Mouse (Mus musculus) testis, postnatal 10 days (tissue): ENCODE measurements at regions not wholly inside any gene's neighbourhood (a gene's known extent, or its start where the extent isn't known, plus 50 kb on each side); places are given as distances from the start of the nearest gene placed in this dataset.
"Not testable (repeated sequence)": the region's sequence is repeated elsewhere in the genome, so short reads cannot be mapped to it uniquely, and the experiment has no call there.

Source experiments
- DNase-seq: peaks from one replicate; pipeline ENCODE4 v3.0.0; 2021; ENCODE audit warnings: low spot score

DNA sequence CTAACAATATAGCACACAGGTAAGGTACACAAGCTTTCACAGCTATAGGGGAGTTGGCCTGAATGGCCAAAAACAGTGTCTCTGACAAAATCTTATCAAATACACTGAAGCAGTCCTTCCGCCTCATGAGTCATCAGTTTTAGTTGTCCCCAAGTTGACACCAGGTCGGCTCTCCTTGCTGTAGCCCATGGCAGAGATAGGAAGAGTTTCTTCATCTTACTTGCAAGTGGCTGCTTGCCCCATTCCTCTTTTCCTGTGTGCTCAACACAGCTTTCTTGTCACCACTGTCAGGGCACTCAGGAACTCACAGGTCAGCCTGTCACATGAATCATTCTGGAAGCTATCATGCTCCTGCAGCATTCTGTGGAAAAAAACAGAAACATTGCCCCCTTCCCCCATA lies 77.1 kb downstream of the Olfr721-ps1 start:
- not testable (repeated sequence) for DNase-seq

GRCm38 (mm10) chr14:14481840-14482239 lies 80.7 kb downstream of the Olfr721-ps1 start:
- peak; percentile 53 for DNase-seq

GRCm38 (mm10) chr14:14486356-14486755 lies 85.3 kb downstream of the Olfr721-ps1 start:
- DNase-seq: no peak

DNA sequence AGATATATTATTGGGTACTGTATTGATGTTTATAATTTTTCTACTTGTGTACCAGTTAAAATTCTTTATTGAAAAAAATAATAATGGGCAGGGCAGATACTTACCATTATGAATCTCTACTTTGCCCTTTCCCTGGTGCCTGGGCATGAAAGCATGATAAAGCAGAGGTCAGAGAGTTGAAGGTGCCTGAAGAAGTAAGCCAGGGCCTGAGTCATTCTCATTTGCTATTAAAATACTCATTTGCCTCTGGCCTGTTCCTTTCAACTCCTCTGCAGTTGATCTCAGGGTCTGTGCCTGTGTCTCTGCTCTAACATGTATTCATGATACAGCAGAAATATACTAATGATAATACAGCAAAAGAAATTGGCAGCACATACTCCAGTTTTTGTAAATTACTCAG lies 89.4 kb downstream of the Olfr721-ps1 start:
- no peak for DNase-seq

DNA sequence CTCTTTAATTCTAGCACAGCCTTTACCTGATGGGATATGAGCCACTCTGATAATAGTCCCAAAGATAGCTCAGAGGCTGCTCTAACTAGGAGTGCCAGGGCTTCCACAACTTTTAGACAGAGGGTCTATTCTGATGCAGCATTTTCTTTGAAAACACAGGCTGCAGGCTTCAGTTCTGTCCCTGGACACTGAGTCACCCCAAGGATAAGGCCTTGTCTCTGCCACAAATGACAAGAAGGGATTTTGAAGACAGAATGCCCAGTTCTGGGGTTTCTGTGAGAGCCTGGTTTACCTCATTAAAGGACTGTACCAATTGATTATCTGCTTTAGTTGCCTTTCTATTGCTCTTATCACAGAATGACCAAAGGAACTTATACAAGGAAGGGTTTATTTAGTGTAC lies 90.9 kb downstream of the Olfr721-ps1 start:
- DNase-seq: no peak

DNA sequence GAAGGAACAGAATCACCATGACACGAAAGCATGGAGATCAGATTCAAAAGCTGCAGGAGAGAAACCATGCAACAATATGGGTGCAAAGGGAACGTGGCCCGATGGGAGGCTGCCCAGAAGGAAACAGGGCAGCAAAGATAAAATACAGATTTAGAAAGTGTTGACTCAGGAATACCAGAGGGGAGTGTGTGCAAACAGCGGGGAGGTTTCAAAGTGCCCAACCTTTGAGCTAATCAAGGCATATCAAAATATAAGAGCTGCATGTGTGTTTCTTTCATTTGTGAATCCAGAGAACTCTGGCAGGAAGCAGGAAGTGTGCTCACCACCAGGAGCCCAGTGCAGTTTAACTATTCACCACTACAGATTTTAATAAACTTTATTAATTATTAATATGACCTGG lies 110.8 kb downstream of the Olfr721-ps1 start:
- DNase-seq: no peak

GRCm38 (mm10) chr14:14513056-14513455 lies 112.0 kb downstream of the Olfr721-ps1 start:
- DNase-seq: no peak

- DNase-seq: no peak
Measured at GRCm38 (mm10) chr14:14513498-14513897, 112.4 kb downstream of the Olfr721-ps1 start.

DNA sequence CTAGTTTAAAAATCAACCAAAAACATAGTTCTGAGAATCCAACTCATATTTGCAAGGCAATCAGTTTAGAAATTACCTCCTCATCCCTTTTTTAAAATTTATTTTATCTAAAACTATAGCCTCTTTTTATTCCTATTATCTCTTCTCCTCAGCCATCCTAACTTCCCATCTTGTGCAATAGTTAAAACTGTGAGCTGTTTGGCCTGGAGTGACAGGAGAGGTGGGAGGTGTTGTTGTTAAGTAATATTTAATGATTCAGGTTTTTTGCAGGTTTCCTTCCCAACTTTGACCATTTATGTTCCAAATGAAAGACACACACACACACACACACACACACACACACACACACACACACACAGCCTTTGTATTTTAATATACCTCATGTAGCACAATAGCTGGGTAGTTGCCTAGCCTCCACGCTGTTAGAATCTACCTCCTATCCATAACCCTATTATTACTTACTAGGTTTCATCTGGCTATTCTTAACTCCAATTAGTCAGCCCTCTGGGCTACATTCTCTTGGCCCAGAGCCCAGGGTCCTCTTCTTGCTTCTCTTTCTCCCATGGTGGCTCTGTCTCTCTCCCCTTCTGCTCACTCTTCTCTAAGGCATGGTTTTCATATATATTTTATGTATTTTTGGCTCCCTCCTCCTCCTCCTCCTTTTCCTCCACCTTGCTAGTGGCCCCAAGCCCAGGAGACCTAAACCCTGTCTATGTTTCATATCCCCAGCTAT lies 113.5 kb downstream of the Olfr721-ps1 start:
- DNase-seq: no peak

DNA sequence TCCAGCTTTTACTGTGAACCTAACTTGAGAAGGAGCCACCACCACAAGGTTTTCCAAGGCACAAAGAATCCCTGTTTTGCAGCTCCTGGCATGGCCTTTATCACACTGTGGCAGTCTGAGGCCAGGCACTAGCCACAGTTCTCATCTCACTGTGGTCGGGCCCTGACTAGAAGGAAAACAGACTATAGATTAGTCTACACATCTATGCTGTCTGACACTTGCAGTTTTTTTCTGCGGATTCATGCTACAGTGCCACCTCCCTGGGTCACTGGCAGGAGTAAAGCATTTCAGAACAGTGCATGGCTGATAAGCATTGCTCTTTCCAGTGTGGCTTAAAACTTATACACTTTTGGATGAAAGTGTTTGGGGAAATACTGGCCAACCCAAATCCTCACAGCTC lies 114.3 kb downstream of the Olfr721-ps1 start:
- DNase-seq: no peak

DNA sequence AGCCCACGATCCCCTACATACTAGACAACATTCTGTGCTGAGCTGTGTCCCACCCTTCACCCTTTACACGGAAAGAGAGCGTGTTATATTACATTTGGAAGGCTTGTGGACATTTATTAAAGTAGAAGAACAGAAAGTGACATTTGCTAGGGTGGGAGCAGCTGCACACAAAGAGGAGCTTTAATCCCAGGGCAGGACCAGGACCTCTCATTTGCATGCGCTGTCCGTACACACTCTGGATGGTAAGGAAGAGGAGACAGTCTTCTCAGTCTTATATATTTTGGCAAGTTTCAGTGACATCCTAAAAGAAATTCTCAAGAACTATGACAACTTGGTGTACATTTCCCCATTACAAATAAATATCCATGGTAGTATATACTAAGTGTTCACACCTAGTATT lies 114.8 kb downstream of the Olfr721-ps1 start:
- DNase-seq: no peak

DNA sequence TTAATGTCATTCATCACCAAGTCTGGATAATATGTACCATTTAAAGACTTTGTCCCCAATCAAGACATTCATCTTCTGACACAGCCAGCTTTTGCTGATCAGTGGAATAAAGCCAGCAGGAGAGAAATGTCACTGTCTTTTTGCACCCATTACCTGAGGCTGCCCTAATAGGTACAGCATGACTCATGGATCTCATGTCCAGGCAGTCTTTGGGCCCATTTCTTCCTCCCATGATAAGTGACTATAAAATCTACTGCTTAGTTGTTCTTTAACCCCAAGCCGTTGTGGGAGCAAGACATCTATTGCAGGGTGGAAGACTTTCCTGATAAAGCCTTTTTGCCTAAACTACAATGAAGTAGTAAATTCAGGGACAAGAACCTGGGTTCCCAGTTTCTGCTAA lies 116.9 kb downstream of the Olfr721-ps1 start:
- DNase-seq: no peak

DNA sequence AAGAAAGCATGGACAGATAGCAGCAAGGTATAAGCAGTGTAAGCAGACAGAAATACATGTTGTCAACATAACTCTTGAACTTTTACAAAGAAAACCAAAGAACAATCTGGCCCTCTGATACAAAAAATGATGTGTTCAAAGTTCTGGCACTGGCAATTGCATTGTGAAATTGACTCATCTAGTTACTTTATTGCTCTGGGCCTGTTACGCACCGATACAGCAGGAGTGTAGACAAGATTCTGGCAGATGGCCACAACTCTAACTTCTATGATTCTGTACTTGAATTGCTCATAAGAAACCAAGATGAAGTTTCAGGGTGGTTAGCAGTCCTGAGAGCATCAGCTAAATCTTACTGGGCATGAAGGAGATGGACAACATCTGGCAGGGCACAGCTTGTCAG lies 117.7 kb downstream of the Olfr721-ps1 start:
- no peak for DNase-seq

GRCm38 (mm10) chr14:14520195-14520594 lies 119.1 kb downstream of the Olfr721-ps1 start:
- no peak for DNase-seq

- not testable (repeated sequence) for DNase-seq
Measured at GRCm38 (mm10) chr14:14521331-14521730, 120.2 kb downstream of the Olfr721-ps1 start.

- no peak for DNase-seq
Measured at GRCm38 (mm10) chr14:14525225-14525624, 124.1 kb downstream of the Olfr721-ps1 start.

GRCm38 (mm10) chr14:14528437-14528836 lies 127.3 kb downstream of the Olfr721-ps1 start:
- DNase-seq: no peak

GRCm38 (mm10) chr14:14541206-14541605 lies 140.1 kb downstream of the Olfr721-ps1 start:
- no peak for DNase-seq

DNA sequence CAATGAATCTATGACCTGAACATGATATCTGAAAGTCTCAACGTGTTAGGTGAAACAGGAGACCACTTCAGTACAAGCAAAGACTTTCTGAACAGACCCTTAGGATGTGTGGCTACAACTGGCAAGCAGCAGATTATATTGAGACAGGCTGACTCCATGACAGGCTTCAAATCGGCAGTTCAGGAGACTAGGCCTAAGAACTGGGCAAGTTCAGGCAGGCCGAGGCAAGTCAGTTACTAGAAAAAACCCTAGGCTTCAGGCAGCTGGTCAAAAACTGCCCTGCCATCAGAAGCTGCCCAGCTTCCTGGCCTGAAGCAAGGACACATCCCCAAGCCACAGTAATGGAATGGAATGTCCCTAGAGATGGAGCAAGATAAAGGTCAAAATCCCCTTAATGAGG lies 140.6 kb downstream of the Olfr721-ps1 start:
- no peak for DNase-seq

- DNase-seq: no peak
Measured at GRCm38 (mm10) chr14:14544236-14544635, 143.1 kb downstream of the Olfr721-ps1 start.

DNA sequence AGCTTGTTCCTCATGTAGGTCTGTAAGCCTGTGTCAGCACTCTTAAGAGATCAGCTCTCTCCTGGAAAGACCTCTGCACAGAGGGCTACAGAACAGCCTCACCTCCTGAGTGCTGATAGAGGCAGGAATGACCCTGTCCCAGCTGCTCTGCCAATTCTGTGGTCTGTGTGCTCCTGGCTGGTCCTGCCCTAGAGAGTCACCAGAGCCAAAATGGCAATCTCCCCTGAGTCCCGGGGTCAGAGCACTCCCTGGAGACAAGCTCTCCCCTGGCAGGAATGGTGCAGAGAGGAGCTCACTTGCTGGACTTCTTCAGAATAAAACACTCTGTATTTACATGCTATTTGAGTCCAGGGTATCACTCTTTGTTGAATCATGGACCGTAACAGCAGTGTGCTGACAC lies 149.9 kb upstream of the Slc4a7 start:
- DNase-seq: no peak

GRCm38 (mm10) chr14:14574851-14575250 lies 127.2 kb upstream of the Slc4a7 start:
- DNase-seq: no peak

DNA sequence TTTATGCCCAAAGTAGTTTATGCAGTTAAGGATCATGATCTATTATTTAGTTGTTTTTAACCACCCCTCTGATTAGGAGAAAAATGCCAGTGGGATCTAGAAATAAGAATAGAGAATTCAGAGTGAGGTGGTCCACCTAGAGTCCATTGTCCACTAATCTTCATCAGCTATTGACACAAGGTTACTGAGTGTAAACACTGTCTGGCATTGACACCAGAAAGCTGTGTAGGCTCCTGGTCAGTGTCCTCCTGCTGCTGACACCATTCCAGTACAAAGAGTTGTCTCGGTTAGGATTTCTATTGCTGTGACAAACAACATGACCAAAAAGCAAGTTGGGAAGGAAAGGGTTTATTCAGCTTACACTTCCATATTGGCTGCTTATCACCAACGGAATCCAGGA lies 110.1 kb upstream of the Slc4a7 start:
- DNase-seq: no peak

DNA sequence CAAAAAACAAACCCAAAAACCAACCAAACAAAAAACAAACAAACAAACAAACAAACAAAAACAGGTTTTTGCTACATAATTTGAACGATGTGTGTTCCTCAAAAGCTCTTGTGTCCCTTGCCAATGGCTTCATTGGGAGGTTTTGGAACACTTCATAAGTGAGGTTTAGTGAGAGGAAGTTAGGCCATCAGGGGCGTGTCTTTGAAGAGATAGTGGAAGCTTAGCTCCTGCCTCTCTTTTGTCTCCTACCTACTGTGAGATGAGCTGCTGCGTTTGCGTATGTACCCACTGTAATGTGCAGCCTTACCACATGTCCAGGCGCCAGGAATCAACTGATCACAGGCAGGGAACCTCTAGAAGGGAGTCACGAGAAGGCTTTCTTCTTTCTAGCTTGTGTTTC lies 107.3 kb upstream of the Slc4a7 start:
- DNase-seq: no peak
